Mouse (Mus musculus) MEL (cell line): ENCODE results near the gene Filip1l.

Experiments
- CTCF ChIP-seq, 3 experiments: IDR thresholded peaks in 2 of 3; conservative IDR thresholded peaks in 1 of 3; 2 replicates each; pipeline ENCODE4 v1.5.1; 2011 to 2012; ENCODE audit warnings: low read length in 3 of 3, low read depth in 2 of 3, mild to moderate bottlenecking in 2 of 3, improper control_type of control experiment in 1 of 3, inconsistent platforms in 1 of 3, mixed read lengths in 1 of 3, moderate library complexity in 1 of 3; ENCODE audit not compliant: control insufficient read depth in 1 of 3, insufficient read depth in 1 of 3, poor library complexity in 1 of 3, severe bottlenecking in 1 of 3
- E2F4 ChIP-seq: IDR thresholded peaks from 2 replicates; pipeline ENCODE4 v1.6.1; 2011; ENCODE audit warnings: low read depth, low read length, improper control_type of control experiment, borderline replicate concordance
- EP300 ChIP-seq, 2 experiments: IDR thresholded peaks; 2 replicates each; pipeline ENCODE4 v1.6.1; 2011; ENCODE audit warnings: improper control_type of control experiment in 2 of 2, low read length in 2 of 2, low read depth in 1 of 2, mild to moderate bottlenecking in 1 of 2
- MAX ChIP-seq: IDR thresholded peaks from 2 replicates; pipeline ENCODE4 v1.6.1; 2011; ENCODE audit warnings: low read length, improper control_type of control experiment
- MAZ ChIP-seq: IDR thresholded peaks from 2 replicates; pipeline ENCODE4 v1.6.1; 2012; ENCODE audit warnings: low read depth, mild to moderate bottlenecking, inconsistent platforms, low read length, improper control_type of control experiment
- POLR2A ChIP-seq, 2 experiments: IDR thresholded peaks; 2 replicates each; pipeline ENCODE4 v1.6.1; 2011 to 2012; ENCODE audit warnings: low read length in 2 of 2, mild to moderate bottlenecking in 2 of 2, control low read depth in 1 of 2, improper control_type of control experiment in 1 of 2, low read depth in 1 of 2, moderate library complexity in 1 of 2; ENCODE audit not compliant: control insufficient read depth in 1 of 2, insufficient read depth in 1 of 2, poor library complexity in 1 of 2
- POLR2AphosphoS5 ChIP-seq: IDR thresholded peaks from 2 replicates; pipeline ENCODE4 v1.6.1; 2012; ENCODE audit warnings: low read depth, borderline replicate concordance, mild to moderate bottlenecking, inconsistent platforms, low read length, moderate library complexity, mixed read lengths
- RAD21 ChIP-seq: IDR thresholded peaks from 2 replicates; pipeline ENCODE4 v1.6.1; 2011; ENCODE audit warnings: mild to moderate bottlenecking, low read depth, low read length, improper control_type of control experiment
- UBTF ChIP-seq: IDR thresholded peaks from 2 replicates; pipeline ENCODE4 v1.6.1; 2012; ENCODE audit warnings: low read depth, mild to moderate bottlenecking, inconsistent platforms, low read length, improper control_type of control experiment, moderate library complexity, borderline replicate concordance; ENCODE audit not compliant: insufficient read depth
- ZC3H11A ChIP-seq: IDR thresholded peaks from 2 replicates; pipeline ENCODE4 v1.6.1; 2012; ENCODE audit warnings: low read depth, mild to moderate bottlenecking, inconsistent platforms, low read length, improper control_type of control experiment
- ZNF384 ChIP-seq: IDR thresholded peaks from 2 replicates; pipeline ENCODE4 v1.6.1; 2012; ENCODE audit warnings: low read depth, mild to moderate bottlenecking, inconsistent platforms, low read length, improper control_type of control experiment

GRCm38 (mm10) chr16:57445096-57446094, 92.5 kb downstream of the Filip1l start:
- no peak for TF ChIP-seq ZC3H11A
- no peak for TF ChIP-seq POLR2A (IDR thresholded peaks at IDR 0.05; ENCODE audit: control insufficient read depth in 1 of 2, insufficient read depth in 1 of 2, low read depth in 1 of 2, low read length in 2 of 2, poor library complexity in 1 of 2)
- no peak for TF ChIP-seq UBTF
- TF ChIP-seq MAX = no peak
- no peak for TF ChIP-seq MAZ
- TF ChIP-seq RAD21 = no peak
- TF ChIP-seq ZNF384 = no peak
- no peak for TF ChIP-seq E2F4
- no peak for TF ChIP-seq CTCF (IDR thresholded peaks at IDR 0.05 in 2 of 3, conservative IDR thresholded peaks at IDR 0.05 in 1 of 3; ENCODE audit: control insufficient read depth in 1 of 3, insufficient read depth in 1 of 3, low read depth in 2 of 3, low read length in 3 of 3, poor library complexity in 1 of 3, severe bottlenecking in 1 of 3)
- no peak for TF ChIP-seq POLR2AphosphoS5
- TF ChIP-seq EP300 (IDR thresholded peaks at IDR 0.05; ENCODE audit: low read depth in 1 of 2, low read length in 2 of 2) = no peak
